Mouse (Mus musculus): ENCODE results near the gene Bsn. TPM values are rescaled to one million over a fixed set of nuclear protein-coding genes. Genes with fewer than 3 reads are reported as not detected.

Bsn gene
- polyA plus RNA-seq, 1 experiment from 2014 or later = 0.24 TPM

GRCm38 (mm10) chr9:108153516-108154448, 36.4 kb downstream of the Bsn start:
- no peak for TF ChIP-seq CTCF (IDR thresholded peaks at IDR 0.05; ENCODE audit: low read depth)
- Histone ChIP-seq H3K4me1 (ENCODE audit: insufficient read depth) (no peaks in the 10 kb centered on the region), H3K9ac (no peak overlapping the region), H3K27ac (ENCODE audit: low read depth) (no peak overlapping the region), H3K9me3 (ENCODE audit: low read depth, low read length) (no peaks in the 10 kb centered on the region), H3K4me2 (no peak overlapping the region), H3K36me3 (ENCODE audit: insufficient read depth) (no peaks in the 10 kb centered on the region), H3K27me3 (ENCODE audit: insufficient read depth, low read length) (no peaks in the 10 kb centered on the region), H3K4me3 (ENCODE audit: low read depth, low read length) (no peak overlapping the region)
- DNase-seq (no peak), ATAC-seq (ENCODE audit: insufficient read depth) (no peak)
- WGBS = 77% methylated on average over 12 of the region's 12 CpGs

DNA sequence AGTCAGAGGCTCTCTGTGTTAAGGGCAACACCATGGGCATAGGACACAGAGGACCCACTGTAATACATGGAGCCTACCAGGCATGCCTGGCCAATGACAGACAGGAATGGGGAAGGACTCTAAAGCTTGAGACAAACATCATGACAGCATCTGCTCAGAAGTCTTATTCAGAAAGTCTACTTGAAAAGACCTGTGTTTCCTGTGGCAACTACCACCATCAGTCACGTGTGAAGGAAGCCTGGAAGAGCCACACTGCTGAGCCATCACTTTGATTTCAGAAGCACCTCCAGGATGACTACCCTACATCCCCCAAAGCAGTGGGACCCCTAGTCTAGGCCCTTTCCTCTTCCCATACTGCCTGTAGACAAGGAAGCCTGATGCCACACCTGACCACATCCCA, 39.7 kb downstream of the Bsn start:
- Histone ChIP-seq H3K27ac (ENCODE audit: low read depth) (no peak overlapping the region), H3K4me3 (ENCODE audit: low read depth, low read length) (no peak overlapping the region), H3K9me3 (ENCODE audit: low read depth, low read length) (no peaks in the 10 kb centered on the region), H3K4me1 (ENCODE audit: insufficient read depth) (no peaks in the 10 kb centered on the region), H3K4me2 (no peak overlapping the region), H3K27me3 (ENCODE audit: insufficient read depth, low read length) (no peaks in the 10 kb centered on the region), H3K9ac (no peak overlapping the region), H3K36me3 (ENCODE audit: insufficient read depth) (no peaks in the 10 kb centered on the region)
- no peak for TF ChIP-seq CTCF (IDR thresholded peaks at IDR 0.05; ENCODE audit: low read depth)
- DNase-seq = no peak
- no peak for ATAC-seq (ENCODE audit: insufficient read depth)
- 58% methylated on average over 1 of the region's 1 CpGs for WGBS

DNA sequence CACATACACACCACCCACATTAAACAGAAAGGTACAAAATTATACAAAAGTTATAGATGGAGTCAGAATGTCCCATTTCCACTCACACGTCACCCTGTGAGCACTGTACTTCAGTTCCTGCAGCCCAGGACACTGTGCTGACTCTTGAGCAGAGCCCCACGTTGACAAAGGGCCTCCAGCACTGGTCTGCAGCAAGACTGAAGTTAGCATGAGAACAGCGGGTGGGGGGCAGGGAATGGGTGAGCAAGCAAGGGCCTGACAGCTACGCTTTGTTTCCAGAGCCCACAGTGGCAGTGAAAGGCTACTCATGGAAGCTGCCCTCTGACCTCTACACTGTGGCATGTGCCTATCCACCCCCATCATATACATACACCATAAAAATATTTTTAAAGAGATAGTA, 40.4 kb downstream of the Bsn start:
- 31% methylated on average over 4 of the region's 4 CpGs for WGBS
- no peak for ATAC-seq (ENCODE audit: insufficient read depth)
- no peak overlapping the region for H3K4me2 ChIP-seq
- no peak overlapping the region for H3K9ac ChIP-seq
- TF ChIP-seq CTCF (IDR thresholded peaks at IDR 0.05; ENCODE audit: low read depth) = no peak
- no peaks in the 10 kb centered on the region for H3K9me3 ChIP-seq (ENCODE audit: low read depth, low read length)
- H3K27ac ChIP-seq (ENCODE audit: low read depth) = no peak overlapping the region
- no peaks in the 10 kb centered on the region for H3K4me1 ChIP-seq (ENCODE audit: insufficient read depth)
- H3K36me3 ChIP-seq (ENCODE audit: insufficient read depth) = no peaks in the 10 kb centered on the region
- no peak for DNase-seq
- no peaks in the 10 kb centered on the region for H3K27me3 ChIP-seq (ENCODE audit: insufficient read depth, low read length)
- no peak overlapping the region for H3K4me3 ChIP-seq (ENCODE audit: low read depth, low read length)

DNA sequence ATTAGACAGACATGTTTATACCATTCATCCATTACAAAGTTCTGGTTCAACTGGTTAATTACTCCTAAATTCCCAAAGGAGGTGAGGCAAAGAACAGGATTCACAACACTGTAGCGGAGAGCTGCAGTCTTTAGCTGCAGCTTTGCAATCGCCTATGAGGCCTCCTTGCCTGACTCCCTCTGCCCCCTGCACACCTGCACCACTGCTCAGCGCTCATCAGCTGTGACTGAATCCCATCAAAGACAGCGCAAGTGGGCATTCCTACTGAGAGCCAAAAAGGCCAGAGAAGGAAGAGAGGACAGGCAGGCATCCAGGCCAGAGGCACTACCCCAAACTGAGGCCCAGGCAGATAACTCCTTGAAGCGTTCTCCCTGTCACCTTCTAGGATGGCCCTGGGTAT, 42.6 kb downstream of the Bsn start:
- ATAC-seq (ENCODE audit: insufficient read depth) (no peak), DNase-seq (no peak)
- no peaks in the 10 kb centered on the region for H3K4me1 ChIP-seq (ENCODE audit: insufficient read depth)
- no peak for TF ChIP-seq CTCF (IDR thresholded peaks at IDR 0.05; ENCODE audit: low read depth)
- H3K9ac ChIP-seq = no peak overlapping the region
- no peaks in the 10 kb centered on the region for H3K9me3 ChIP-seq (ENCODE audit: low read depth, low read length)
- H3K4me2 ChIP-seq = no peak overlapping the region
- no peak overlapping the region for H3K4me3 ChIP-seq (ENCODE audit: low read depth, low read length)
- no peak overlapping the region for H3K27ac ChIP-seq (ENCODE audit: low read depth)
- 70% methylated on average over 5 of the region's 5 CpGs for WGBS
- no peaks in the 10 kb centered on the region for H3K27me3 ChIP-seq (ENCODE audit: insufficient read depth, low read length)
- H3K36me3 ChIP-seq (ENCODE audit: insufficient read depth) = no peaks in the 10 kb centered on the region

- WGBS = 68% methylated on average over 4 of the region's 4 CpGs
- no peak for ATAC-seq (ENCODE audit: insufficient read depth)
- no peak for TF ChIP-seq CTCF (IDR thresholded peaks at IDR 0.05; ENCODE audit: low read depth)
These were observed 43.7 kb downstream of the Bsn start for GRCm38 (mm10) chr9:108146451-108146850.

GRCm38 (mm10) chr9:108145740-108146139, 44.4 kb downstream of the Bsn start:
- ATAC-seq (ENCODE audit: insufficient read depth) = no peak
- no peaks in the 10 kb centered on the region for H3K9me3 ChIP-seq (ENCODE audit: low read depth, low read length)
- H3K4me3 ChIP-seq (ENCODE audit: low read depth, low read length) = no peak overlapping the region
- DNase-seq = no peak
- no peaks in the 10 kb centered on the region for H3K4me1 ChIP-seq (ENCODE audit: insufficient read depth)
- H3K9ac ChIP-seq = no peak overlapping the region
- no peak for TF ChIP-seq CTCF (IDR thresholded peaks at IDR 0.05; ENCODE audit: low read depth)
- no peaks in the 10 kb centered on the region for H3K36me3 ChIP-seq (ENCODE audit: insufficient read depth)
- no peak overlapping the region for H3K4me2 ChIP-seq
- no peak overlapping the region for H3K27ac ChIP-seq (ENCODE audit: low read depth)
- no peaks in the 10 kb centered on the region for H3K27me3 ChIP-seq (ENCODE audit: insufficient read depth, low read length)
- WGBS = 51% methylated on average over 6 of the region's 6 CpGs

More at GRCm38 (mm10) chr9:108146451-108146850, 43.7 kb downstream of the Bsn start:
- Histone ChIP-seq H3K9me3 (ENCODE audit: low read depth, low read length) (no peaks in the 10 kb centered on the region), H3K4me3 (ENCODE audit: low read depth, low read length) (no peak overlapping the region), H3K36me3 (ENCODE audit: insufficient read depth) (no peaks in the 10 kb centered on the region), H3K4me2 (no peak overlapping the region), H3K27me3 (ENCODE audit: insufficient read depth, low read length) (no peaks in the 10 kb centered on the region), H3K4me1 (ENCODE audit: insufficient read depth) (no peaks in the 10 kb centered on the region), H3K27ac (ENCODE audit: low read depth) (no peak overlapping the region), H3K9ac (no peak overlapping the region)
- no peak for DNase-seq

DNA sequence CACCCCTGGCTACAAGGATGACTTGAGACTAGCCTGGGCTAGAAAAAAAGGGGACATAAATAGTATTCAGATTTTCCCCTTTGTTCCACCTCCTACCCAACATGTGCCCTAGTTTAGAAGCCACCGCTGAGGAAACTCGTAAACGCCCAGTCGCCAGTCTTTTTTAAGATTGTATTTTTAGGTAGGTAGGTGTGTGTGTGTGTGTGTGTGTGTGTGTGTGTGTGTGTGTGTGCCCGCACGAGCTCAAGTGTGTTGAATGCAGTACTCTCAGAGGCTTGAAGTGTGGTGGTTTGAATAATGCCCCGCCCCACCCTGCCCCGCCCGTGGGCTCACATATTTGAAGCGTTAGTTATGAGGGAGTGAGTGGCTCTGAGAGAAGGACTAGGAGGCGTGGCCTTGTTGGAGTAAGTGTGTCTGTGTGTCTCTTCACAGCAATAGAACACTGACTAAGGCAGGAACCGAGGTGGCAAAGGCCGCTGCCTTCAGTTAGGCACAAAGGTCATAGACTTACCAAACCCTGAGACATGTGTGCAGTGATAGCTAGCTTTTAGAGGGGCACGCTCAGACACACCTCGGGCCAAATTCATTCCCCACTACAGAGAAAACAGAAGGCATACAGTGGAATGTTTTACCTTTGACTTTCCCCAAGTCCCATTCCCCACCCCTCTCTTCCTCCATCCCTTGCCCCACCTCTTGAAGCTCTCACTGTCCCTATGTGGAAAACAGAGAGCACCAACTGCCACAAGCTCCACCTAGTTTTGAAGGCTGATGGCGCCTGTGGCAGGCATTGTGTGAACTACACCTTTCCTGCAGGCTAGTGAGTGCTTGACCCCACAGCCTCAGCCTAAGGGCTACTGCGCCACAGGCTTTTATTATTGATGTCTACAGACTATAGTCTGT, 45.6 kb downstream of the Bsn start:
- Histone ChIP-seq H3K4me3 (ENCODE audit: low read depth, low read length) (no peak overlapping the region), H3K27me3 (ENCODE audit: insufficient read depth, low read length) (no peaks in the 10 kb centered on the region), H3K4me1 (ENCODE audit: insufficient read depth) (no peaks in the 10 kb centered on the region), H3K27ac (ENCODE audit: low read depth) (peak overlapping the region; percentile 61; the same call in 1 of the 2 replicates), H3K9ac (no peak overlapping the region), H3K9me3 (ENCODE audit: low read depth, low read length) (no peaks in the 10 kb centered on the region), H3K4me2 (no peak overlapping the region), H3K36me3 (ENCODE audit: insufficient read depth) (no peaks in the 10 kb centered on the region)
- no peak for TF ChIP-seq CTCF (IDR thresholded peaks at IDR 0.05; ENCODE audit: low read depth)
- DNase-seq = peak; percentile 34
- WGBS = 64% methylated on average over 17 of the region's 17 CpGs
- peak; percentile 63; the same call in 1 of the 2 replicates for ATAC-seq (ENCODE audit: insufficient read depth)

Measured in lung, embryonic 14.5 days (tissue).